Mouse (Mus musculus): Measurements from ENCODE around the gene Ccdc12.
"Not testable (repeated sequence)": the region's sequence is repeated elsewhere in the genome, so short reads cannot be mapped to it uniquely, and the experiment has no call there.

The Ccdc12 gene

DNA sequence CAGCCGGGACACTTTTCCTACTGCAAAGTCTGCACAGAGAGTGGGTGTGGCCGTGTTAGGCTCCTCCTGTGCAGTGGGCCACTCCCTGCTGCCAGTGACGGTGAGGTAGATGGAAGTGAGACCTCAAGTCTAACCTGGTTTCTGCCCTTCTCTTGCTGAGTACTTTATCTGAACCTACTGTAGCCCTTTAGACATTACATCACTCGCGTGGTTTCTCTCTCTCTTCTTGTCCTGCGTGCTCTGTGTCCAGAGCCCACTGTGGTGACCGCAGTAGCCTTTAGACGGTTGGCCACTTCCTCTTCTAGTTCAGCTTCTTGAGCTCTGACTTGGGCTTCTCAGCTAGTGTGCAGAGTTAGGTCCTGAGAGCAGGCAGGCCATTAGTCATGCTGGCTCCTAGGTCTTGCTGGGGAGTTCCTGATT lies 20.2 kb downstream of the Ccdc12 start:
- no peak for DNase-seq (ENCODE audit: low spot score)

- DNase-seq (ENCODE audit: low spot score), result no peak
Measured at GRCm38 (mm10) chr9:110678886-110679285, 22.6 kb downstream of the Ccdc12 start.

DNA sequence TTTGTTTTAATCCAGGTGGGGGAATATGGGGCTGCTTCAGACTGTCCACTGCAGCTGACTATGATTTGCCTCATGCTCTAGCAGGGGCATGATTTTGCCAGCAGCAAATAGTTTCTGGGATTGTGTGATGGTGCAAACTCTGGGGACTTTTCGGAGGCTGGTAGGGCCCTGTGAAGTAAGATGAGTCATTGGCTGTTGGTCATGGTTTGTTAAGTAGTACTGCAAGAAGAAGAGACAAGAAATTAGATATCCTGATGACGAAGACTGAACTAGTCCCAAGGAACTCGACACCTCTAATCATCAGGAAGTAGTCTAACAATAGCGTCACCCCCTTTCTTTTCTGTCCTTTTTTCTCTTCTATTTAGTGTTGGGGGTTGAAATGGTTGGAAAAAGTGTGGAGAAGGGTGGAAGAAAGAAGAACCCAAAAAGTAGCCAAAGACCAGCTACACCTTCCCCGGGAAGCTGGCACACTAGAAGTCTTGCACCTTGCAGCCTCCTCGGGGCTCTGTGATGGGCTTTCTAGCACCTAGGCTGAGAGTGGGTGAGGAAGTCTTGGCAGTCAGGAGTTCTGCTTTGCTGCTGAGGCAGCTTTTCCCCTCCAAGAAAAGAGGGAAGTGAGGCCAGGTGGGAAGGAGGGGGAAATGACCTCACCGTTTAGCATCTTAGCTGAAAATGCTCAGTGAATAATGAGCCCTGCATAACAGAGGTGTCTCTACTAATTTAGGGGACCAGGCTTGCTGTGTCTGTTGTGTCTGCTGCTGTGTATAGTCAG lies 24.6 kb downstream of the Ccdc12 start:
- no peak for DNase-seq (ENCODE audit: low spot score)

DNA sequence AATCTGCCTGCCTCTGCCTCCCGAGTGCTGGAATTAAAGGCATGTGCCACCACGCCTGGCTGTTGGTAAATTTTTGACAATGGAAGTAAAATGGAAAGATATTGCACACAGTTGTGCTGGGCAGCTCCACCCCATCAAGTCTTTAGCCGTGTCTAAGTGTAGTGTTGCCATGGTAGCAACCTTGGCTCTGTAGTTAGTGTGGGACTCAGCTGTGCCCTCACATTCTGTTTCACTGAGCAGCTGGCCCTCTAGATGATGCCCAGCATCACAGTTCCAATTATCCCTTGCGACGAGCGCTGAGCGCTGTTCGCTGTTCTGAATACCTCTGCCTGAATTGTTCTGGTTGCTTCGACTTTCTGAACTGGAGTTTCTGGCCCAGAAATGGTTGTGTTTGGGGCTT lies 25.5 kb downstream of the Ccdc12 start:
- peak; percentile 56 for DNase-seq (ENCODE audit: low spot score)

- peak; percentile 49 for DNase-seq (ENCODE audit: low spot score)
Measured at GRCm38 (mm10) chr9:110682255-110682654, 26.0 kb downstream of the Ccdc12 start.

DNA sequence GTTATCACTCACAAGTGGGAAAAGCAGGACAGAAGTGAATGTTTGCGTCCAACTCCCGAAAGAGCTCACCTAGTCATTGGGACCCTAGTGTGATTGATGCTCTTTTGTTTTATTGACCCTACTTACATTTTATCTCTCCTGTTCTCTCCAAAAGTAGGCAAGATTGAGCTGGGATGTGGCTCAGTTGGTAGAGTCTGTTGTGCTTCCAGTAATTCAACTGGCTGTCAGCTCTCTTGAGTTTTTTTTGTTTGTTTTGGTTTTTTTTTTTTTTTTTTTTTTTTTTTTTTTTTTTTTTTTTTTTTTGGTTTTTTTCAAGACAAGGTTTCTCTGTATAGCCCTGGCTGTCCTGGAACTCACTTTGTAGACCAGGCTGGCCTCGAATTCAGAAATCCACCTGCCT lies 26.4 kb downstream of the Ccdc12 start:
- DNase-seq (ENCODE audit: low spot score), result not testable (repeated sequence)

GRCm38 (mm10) chr9:110683574-110684099 lies 27.3 kb downstream of the Ccdc12 start:
- DNase-seq (ENCODE audit: low spot score), result no peak

GRCm38 (mm10) chr9:110684100-110684831 lies 28.0 kb downstream of the Ccdc12 start:
- peak; percentile 53 for DNase-seq (ENCODE audit: low spot score)

DNA sequence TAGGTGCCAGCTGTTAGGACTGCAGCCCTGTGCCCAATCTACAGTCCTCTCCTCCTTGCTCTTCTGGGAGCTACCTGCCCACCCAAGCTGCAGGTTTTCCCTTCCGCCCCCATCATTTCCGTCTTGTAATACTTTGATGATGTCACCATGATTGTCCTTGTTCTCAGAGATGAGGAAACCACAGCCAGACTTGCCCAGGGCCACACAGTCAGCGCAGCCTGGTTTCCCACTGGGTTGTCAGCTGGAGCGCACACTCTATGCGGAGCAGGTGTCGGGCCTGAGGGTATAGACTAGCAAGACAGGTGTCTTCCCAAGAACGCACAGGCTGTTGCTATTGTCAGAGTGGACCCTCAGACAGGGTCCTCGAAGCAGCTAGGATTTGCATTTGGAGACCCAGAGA lies 28.9 kb downstream of the Ccdc12 start:
- DNase-seq (ENCODE audit: low spot score), result no peak

DNA sequence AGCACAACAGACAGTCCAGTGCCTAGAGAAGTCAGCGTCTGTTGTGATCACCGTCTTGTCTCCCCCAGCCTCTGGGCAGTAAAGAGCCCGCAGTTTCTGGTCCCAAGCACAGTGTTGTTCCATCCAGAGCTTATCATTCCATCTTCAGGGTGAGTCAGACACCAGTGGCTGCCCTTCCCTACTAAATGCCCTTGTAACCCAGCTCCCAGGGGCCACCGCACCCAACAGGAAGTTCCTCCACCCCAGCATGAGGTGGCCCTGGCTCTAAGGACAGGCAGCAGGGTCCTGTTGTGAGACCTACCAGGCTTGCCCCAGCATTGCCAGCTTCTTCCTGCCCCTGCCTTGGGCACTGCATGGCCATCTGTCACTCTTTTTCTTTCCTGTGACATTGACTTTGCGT lies 29.3 kb downstream of the Ccdc12 start:
- DNase-seq (ENCODE audit: low spot score), result no peak

GRCm38 (mm10) chr9:110686472-110686871 lies 30.2 kb downstream of the Ccdc12 start:
- DNase-seq (ENCODE audit: low spot score), result no peak

DNA sequence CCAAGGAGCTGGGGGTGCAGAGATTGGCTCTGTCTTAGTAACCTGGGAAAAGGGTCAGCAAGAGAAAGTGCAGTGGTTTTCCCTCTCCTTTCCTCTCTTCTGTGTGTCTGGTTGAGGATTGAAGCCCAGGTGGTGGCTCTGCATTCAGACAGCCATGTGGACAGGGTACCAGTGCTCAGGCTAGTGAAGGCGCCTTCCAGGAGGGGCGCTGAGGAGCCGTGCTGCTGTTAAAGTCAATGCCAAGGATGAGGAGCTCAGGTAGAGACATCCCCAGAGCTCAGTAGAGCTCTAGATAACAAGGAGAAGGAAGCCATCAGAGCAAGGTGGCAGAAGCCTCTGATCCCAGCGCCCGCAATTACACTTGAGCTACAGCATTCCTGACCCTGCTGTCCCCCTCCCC lies 30.8 kb downstream of the Ccdc12 start:
- no peak for DNase-seq (ENCODE audit: low spot score)

GRCm38 (mm10) chr9:110687846-110688245 lies 31.5 kb downstream of the Ccdc12 start:
- DNase-seq (ENCODE audit: low spot score), result no peak

DNA sequence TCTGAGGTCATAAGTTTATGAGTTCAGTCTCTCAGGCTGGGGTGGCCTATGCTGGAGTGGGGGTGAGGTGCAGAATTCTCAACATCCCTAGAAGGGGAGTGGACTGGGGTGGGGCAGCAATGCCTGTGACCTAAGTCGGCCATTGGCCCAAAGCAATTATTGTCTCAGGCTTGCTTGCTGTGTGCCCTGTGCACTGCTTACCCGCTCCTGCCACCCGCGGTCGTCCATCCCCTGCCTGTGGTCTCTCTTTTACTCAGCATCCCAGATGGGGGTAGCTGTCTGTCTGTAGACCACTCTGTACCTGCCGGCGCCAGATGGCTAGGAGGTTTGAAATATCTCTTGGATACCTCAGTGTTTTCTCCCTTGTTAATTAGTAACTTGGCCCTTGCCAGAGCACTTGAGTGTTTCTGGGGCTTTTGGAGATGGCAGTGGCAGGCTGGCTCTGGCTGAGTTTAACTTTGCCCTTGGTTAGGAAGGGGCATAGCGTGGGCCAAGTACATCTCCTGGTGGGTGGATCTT lies 33.0 kb downstream of the Ccdc12 start:
- DNase-seq (ENCODE audit: low spot score), result no peak

DNA sequence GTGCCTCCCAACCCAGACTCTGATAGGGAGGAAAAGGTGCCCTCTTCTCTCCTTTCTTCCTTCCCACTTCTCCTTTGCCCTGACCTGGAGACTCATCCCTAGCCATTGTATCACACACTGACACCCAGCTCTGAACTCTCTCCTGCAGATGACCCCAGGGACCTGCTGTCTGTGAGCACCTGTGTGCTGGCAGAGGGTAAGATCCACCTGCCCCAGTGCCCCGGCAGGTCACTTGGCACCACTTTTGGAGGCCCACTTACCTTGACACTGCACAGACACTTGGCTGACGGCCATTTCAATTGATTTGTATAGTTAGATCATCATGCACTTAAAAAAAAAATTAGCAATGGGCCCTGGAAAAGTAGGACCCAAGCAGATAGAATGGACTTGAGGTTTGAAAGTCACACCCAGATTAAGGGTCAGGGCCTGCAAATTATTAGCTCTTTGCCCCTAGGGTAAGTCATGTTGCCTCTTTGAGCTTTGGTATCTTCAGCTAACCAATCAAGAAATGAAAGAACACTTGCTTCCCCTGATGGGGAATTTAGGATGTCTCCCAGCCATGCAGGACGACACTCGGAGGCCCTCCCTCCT lies 39.0 kb downstream of the Ccdc12 start:
- no peak for DNase-seq (ENCODE audit: low spot score)

DNA sequence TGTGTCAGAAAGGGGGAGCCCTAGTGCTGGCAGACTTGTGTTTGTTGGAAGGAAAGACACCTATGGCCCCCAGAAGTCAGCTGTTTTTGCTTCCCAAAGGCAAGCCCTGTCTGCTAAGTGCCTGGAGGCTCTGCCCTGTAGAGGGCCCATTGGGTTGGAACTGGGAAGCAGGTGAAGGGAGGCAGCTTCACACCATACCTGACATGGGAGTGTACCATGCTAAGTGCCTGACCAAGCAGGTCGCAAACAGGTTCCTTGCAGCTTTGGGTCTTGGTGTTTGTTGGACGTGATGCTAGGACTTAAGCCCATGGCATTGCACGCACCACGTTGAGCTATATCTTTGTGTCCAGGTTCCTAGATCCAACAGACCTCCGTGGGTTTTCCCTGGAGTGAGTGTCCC lies 40.1 kb downstream of the Ccdc12 start:
- DNase-seq (ENCODE audit: low spot score), result no peak

DNA sequence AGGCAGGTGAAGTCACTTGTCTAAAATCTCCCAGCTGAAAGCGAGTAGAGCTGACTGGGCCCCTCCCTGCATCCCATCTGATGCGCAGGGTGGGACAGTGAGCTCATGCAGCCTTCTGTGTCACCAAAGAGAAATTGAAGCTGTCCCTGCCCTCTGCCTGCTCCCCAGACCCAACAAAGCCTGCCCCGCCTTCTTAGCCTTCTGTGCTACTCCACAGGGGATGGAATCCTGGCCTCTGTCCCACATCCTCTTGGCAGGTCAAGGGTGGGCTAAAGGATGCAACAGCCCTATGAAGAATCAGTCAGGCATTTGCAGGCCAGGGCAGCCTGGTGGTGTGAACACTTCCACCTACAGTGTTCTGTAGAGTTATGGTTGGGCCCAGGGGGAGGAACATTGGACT lies 41.2 kb downstream of the Ccdc12 start:
- no peak for DNase-seq (ENCODE audit: low spot score)

GRCm38 (mm10) chr9:110699574-110699973 lies 43.3 kb downstream of the Ccdc12 start:
- DNase-seq (ENCODE audit: low spot score), result no peak

GRCm38 (mm10) chr9:110701114-110702032 lies 45.1 kb downstream of the Ccdc12 start:
- no peak for DNase-seq (ENCODE audit: low spot score)

- no peak for DNase-seq (ENCODE audit: low spot score)
Measured at GRCm38 (mm10) chr9:110702848-110703247, 46.5 kb downstream of the Ccdc12 start.

- DNase-seq (ENCODE audit: low spot score), result no peak
Measured at GRCm38 (mm10) chr9:110703951-110704350, 47.6 kb downstream of the Ccdc12 start.

GRCm38 (mm10) chr9:110706784-110707183 lies 50.5 kb downstream of the Ccdc12 start:
- no peak for DNase-seq (ENCODE audit: low spot score)

Measured in retina, embryonic 14.5 days (tissue).